Mouse (Mus musculus): ENCODE results near the gene Cflar.
"Not testable (repeated sequence)": the region's sequence is repeated elsewhere in the genome, so short reads cannot be mapped to it uniquely, and the experiment has no call there.

Cflar gene

GRCm38 (mm10) chr1:58711365-58712016, at the start of gene Cflar:
Gene Cflar (plus strand): TSS chr1:58711508.
- ChIA-PET CTCF (interaction anchor here in 2 of 4 experiments (0.5 to 1.7 kb wide), 3 partner anchors 36 to 111 kb away, joined by 3 to 4 read pairs (median 3); no protein-coding TSS in a partner anchor), POLR2A (interaction anchor here (0.7 to 3.1 kb wide), 21 partner anchors 10 to 525 kb away, joined by 3 to 60 read pairs (median 3); partner anchors contain the start of genes Als2 (in 2 of the 4), Clk1 (in 2 of the 4), Orc2 (in 2 of the 4) and Stradb (in 1 of the 4))

DNA sequence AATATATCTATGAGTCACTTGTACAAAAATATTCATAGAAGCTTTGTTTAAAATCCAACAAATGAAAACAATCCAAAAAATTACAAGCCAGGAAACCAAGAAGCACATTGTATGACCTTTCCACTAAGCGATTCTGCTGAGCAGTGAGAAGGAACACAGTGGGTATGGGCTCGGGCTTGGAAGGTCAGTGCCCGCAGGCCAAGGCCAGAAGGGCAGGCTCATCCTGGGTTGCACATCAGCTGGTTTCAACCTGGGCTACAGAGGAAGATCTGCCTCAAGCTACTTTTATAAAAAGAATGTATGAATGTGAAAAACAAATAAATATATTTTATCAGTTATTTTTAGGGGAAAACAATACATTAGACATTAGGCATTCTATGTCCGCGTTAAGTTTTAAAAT, 48.6 kb upstream of the Cflar start:
- POLR2A ChIA-PET: interaction anchor here in 1 of 4 experiments (0.7 kb wide), 1 partner anchor 78 kb away, joined by 3 read pairs; no protein-coding TSS in a partner anchor
- CTCF ChIA-PET: interaction anchor here in 1 of 4 experiments (0.7 kb wide), 1 partner anchor 442 kb away, joined by 3 read pairs; no protein-coding TSS in a partner anchor

DNA sequence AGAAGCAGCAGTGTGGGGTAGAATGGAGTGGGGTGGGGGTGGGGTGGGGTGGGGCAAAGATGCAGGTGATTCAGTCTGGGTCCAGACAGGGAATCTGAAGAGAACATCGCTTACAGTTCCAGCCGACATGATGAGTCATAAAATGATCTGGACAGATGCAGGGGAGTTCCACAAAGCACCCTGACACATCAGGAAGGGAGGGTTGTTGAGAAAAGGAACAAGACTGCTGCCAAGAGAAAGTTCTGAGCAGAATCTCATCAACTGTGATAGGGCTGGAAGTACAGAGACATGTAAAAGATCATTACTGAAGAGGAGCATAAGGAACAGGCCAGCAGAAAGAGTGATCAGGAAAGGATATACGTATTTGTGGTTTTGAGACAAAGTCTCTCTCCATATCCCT, 47.9 kb upstream of the Cflar start:
- POLR2A ChIA-PET: interaction anchor here in 1 of 4 experiments (0.7 kb wide), 1 partner anchor 77 kb away, joined by 3 read pairs; no protein-coding TSS in a partner anchor

GRCm38 (mm10) chr1:58668191-58668590, 43.1 kb upstream of the Cflar start:
- ChIA-PET POLR2A (no interaction called here), CTCF (no interaction called here)

More for the DNA sequence above, 47.9 kb upstream of the Cflar start:
- CTCF ChIA-PET: not testable (repeated sequence)

- CTCF ChIA-PET, POLR2A ChIA-PET: not testable (repeated sequence)
Observed at GRCm38 (mm10) chr1:58669635-58670034, 41.7 kb upstream of the Cflar start.

DNA sequence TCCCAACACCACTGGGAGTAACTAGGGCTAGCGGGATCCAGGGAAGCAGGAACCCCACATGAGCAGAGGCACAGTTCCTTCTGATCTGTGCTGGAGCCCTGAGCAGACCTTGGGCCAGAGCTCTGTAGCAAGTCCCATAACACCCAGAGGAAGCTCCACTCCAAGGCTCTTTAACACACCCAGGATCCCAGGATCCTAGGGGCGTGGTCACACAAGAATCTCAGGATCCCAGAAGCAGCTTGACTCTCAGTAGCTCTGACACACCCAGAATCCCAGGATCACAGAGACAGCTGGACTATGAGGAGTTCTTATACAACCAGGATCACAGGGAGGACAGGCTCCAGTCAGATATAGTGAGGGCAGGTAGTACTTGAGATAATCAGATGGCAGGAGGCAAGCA, 39.2 kb upstream of the Cflar start:
- ChIA-PET CTCF (no interaction called here), POLR2A (no interaction called here)

DNA sequence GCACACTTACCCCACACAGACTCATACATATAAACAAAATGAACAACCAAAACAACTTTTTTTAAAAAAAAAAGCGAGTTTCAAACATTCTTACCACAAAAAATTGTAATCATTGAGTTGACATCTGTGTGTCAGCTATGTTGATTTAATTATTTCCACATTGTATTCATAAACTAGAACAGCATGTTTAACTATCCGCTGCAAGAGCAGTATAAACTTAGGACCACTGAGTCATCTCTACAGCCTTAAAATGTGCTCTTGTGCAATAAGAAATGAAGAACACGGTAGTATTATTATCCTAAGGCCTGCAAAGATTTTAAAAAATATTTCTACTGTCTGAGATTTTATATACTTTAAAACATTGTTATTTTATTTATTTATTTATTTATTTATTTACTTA, 36.3 kb upstream of the Cflar start:
- CTCF ChIA-PET: no interaction called here

GRCm38 (mm10) chr1:58677575-58677974, 33.7 kb upstream of the Cflar start:
- CTCF ChIA-PET: interaction anchor here in 3 of 4 experiments (0.6 to 1.0 kb wide), 5 partner anchors 63 to 116 kb away, joined by 3 to 5 read pairs (median 3); no protein-coding TSS in a partner anchor
- POLR2A ChIA-PET: interaction anchor here in 3 of 4 experiments (0.5 to 1.0 kb wide), 5 partner anchors 58 to 253 kb away, joined by 3 to 7 read pairs (median 3); partner anchors contain the start of genes Nif3l1 (in 1 of the 3) and Orc2 (in 1 of the 3)

More for the DNA sequence above, 36.3 kb upstream of the Cflar start:
- POLR2A ChIA-PET: interaction anchor here in 1 of 4 experiments (0.6 kb wide), 1 partner anchor 90 kb away, joined by 3 read pairs; no protein-coding TSS in a partner anchor

DNA sequence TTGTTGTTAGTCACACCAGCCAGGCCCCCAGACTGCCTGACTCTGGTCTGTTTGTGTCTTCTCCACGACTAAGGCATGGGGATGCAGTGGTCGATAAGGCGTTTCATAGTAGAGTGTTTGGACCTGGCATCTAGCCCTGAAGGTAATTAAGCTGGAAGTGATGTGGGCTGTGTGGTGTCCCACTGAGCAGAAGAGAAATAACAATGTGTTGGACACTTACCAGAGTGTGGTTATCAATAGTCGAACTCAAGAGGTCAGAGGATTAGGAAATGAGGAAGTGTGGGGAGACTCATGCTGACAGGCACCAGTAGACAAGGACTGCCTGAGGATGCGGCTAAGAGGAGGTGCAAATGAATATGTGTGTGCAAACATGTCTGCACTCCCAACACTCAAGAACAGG, 32.9 kb upstream of the Cflar start:
- CTCF ChIA-PET: not testable (repeated sequence)

DNA sequence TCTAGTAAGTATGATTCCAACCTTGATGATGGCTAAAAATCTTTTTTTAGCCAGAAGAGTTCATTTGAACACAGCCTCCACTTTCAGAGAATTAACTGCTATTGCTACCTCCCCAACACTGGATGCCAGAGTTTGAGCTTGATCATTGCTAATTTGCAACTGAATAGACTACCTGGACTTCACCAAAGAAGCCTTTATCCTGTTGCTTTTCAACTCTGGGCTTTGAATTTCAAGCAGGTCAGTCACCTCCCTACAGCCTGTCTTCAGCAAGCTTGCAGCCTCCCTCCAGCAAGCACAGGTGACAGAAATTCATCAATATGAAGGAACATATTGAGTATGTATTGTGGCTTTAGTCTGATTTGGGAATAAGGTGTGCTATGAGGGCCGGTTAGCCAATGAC, 21.9 kb upstream of the Cflar start:
- CTCF ChIA-PET: no interaction called here
- POLR2A ChIA-PET: interaction anchor here in 1 of 4 experiments (0.6 kb wide), 1 partner anchor 266 kb away, joined by 3 read pairs; no protein-coding TSS in a partner anchor

More for the DNA sequence above, 32.9 kb upstream of the Cflar start:
- POLR2A ChIA-PET: not testable (repeated sequence)

- ChIA-PET CTCF (no interaction called here), POLR2A (no interaction called here)
Observed at GRCm38 (mm10) chr1:58690006-58690744, 21.1 kb upstream of the Cflar start.

DNA sequence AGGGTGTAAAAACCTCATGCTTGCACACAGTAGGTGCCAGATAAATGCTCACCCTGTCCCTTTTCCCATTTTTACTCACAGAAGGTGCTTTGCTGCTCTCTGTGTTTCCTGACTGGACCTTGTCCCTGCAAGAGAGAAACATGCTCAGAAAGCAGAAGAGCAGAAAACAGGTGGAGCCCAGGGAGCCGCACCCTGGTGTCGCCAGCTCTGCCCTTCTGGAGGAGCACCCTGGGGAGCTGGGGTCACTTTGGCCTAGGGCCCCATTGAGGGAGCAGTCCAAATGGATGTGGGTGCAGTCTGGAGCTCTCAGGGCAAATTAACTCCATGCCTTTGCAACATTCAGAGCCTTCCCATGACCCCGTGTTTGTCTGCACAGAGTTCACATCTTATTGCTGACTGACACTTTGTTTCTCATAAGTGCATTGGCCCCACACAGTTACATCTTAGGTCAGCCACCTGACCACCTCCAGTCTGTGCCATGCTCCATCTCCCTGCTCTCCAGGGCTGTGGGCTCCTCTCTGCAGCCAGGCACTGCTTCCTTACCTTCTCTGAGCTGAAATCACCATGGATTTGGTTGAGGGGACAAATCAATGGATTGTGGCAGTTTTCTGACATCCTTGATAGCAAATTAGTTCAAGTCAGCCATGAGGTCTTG, 20.3 kb upstream of the Cflar start:
- POLR2A ChIA-PET: not testable (repeated sequence)

DNA sequence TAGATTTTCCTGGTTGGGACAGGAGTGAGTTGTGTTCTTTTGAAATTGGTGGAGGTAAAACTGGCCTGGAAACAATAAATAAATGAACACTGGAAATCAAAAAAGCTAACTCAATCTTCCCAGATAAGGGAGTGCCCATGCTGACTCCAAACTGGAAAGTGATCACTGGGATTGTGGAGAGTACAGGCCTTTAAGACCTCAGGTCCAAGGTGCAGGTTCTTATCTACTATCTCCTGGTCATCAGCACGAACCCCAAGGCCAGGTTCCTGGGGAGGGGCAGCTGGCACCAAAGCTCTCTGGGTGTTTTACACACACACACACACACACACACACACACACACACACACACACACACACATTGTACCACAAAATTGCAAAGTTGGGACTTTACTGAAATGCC, 19.6 kb upstream of the Cflar start:
- CTCF ChIA-PET, POLR2A ChIA-PET: not testable (repeated sequence)

More for the DNA sequence above, 20.3 kb upstream of the Cflar start:
- CTCF ChIA-PET: not testable (repeated sequence)

GRCm38 (mm10) chr1:58693696-58694095, 17.6 kb upstream of the Cflar start:
- POLR2A ChIA-PET: interaction anchor here in 1 of 4 experiments (0.7 kb wide), 1 partner anchor 545 kb away, joined by 3 read pairs; no protein-coding TSS in a partner anchor
- CTCF ChIA-PET: no interaction called here

GRCm38 (mm10) chr1:58695810-58696209, 15.5 kb upstream of the Cflar start, which contains the start of gene Als2cr12:
Gene Als2cr12 (minus strand): TSS chr1:58695989.
- CTCF ChIA-PET, POLR2A ChIA-PET: not testable (repeated sequence)

GRCm38 (mm10) chr1:58697607-58698006, 13.7 kb upstream of the Cflar start:
- POLR2A ChIA-PET: not testable (repeated sequence)
- CTCF ChIA-PET: interaction anchor here in 1 of 4 experiments (0.6 to 0.7 kb wide), 2 partner anchors 141 to 200 kb away, joined by 3 to 4 read pairs; no protein-coding TSS in a partner anchor

GRCm38 (mm10) chr1:58698781-58699180, 12.5 kb upstream of the Cflar start:
- ChIA-PET CTCF (no interaction called here), POLR2A (no interaction called here)

- POLR2A ChIA-PET: no interaction called here
- CTCF ChIA-PET: no interaction called here
Observed at GRCm38 (mm10) chr1:58699988-58700387, 11.3 kb upstream of the Cflar start.

GRCm38 (mm10) chr1:58700580-58701162, 10.6 kb upstream of the Cflar start:
- CTCF ChIA-PET, POLR2A ChIA-PET: not testable (repeated sequence)
